Mouse (Mus musculus): Measurements from ENCODE around the gene Casc3. TPM values are rescaled to one million over a fixed set of nuclear protein-coding genes. Genes with fewer than 3 reads are reported as not detected.
A peak's percentile ranks its signal among the peaks of the same experiment; 100 is the strongest.

Casc3 gene
- polyA plus RNA-seq, 1 experiment from 2014 or later = 36.2 TPM

GRCm38 (mm10) chr11:98781851-98782512 lies 22.7 kb upstream of the Casc3 start:
- Histone ChIP-seq H3K4me2 (replicated peaks; ENCODE audit: low read depth, low read length) (peak overlapping the region; percentile 2; the same call in 1 of the 2 replicates), H3K9ac (replicated peaks; ENCODE audit: low read length) (peak overlapping the region; percentile 23), H3K9me3 (ENCODE audit: low read length) (no peaks in the 10 kb centered on the region), H3K27ac (ENCODE audit: low read length) (peak overlapping the region; percentile 99), H3K4me1 (ENCODE audit: insufficient read depth, low read length) (peaks cover 78% of the 10 kb centered on the region), H3K4me3 (ENCODE audit: low read length) (no peak overlapping the region), H3K27me3 (ENCODE audit: insufficient read depth, low read length) (no peaks in the 10 kb centered on the region), H3K36me3 (ENCODE audit: insufficient read depth, low read length) (no peaks in the 10 kb centered on the region)
- ATAC-seq (ENCODE audit: low FRiP score, low TSS enrichment) = 0 out of 2 replicates have a peak, but pooled peaks have one; percentile 8
- 17% methylated on average over 13 of the region's 14 CpGs for WGBS

GRCm38 (mm10) chr11:98782651-98783235 lies 22.0 kb upstream of the Casc3 start:
- H3K4me1 ChIP-seq (ENCODE audit: insufficient read depth, low read length) = peaks cover 76% of the 10 kb centered on the region
- 4% methylated on average over 17 of the region's 17 CpGs for WGBS
- no peaks in the 10 kb centered on the region for H3K36me3 ChIP-seq (ENCODE audit: insufficient read depth, low read length)
- H3K4me3 ChIP-seq (ENCODE audit: low read length) = peak overlapping the region; percentile 26; the same call in 1 of the 2 replicates
- H3K27ac ChIP-seq (ENCODE audit: low read length) = peak overlapping the region; percentile 99
- no peaks in the 10 kb centered on the region for H3K27me3 ChIP-seq (ENCODE audit: insufficient read depth, low read length)
- peak overlapping the region; percentile 51 for H3K4me2 ChIP-seq (replicated peaks; ENCODE audit: low read depth, low read length)
- H3K9me3 ChIP-seq (ENCODE audit: low read length) = no peaks in the 10 kb centered on the region
- ATAC-seq (ENCODE audit: low FRiP score, low TSS enrichment) = no peak
- peak overlapping the region; percentile 67 for H3K9ac ChIP-seq (replicated peaks; ENCODE audit: low read length)

- Histone ChIP-seq H3K36me3 (ENCODE audit: insufficient read depth, low read length) (no peaks in the 10 kb centered on the region), H3K9me3 (ENCODE audit: low read length) (no peaks in the 10 kb centered on the region), H3K4me3 (ENCODE audit: low read length) (peak overlapping the region; percentile 26), H3K4me2 (replicated peaks; ENCODE audit: low read depth, low read length) (peak overlapping the region; percentile 51), H3K9ac (replicated peaks; ENCODE audit: low read length) (peak overlapping the region; percentile 67), H3K4me1 (ENCODE audit: insufficient read depth, low read length) (peaks cover 72% of the 10 kb centered on the region), H3K27me3 (ENCODE audit: insufficient read depth, low read length) (no peaks in the 10 kb centered on the region), H3K27ac (ENCODE audit: low read length) (peak overlapping the region; percentile 99)
- under 1% methylated on average over 20 of the region's 20 CpGs for WGBS
- ATAC-seq (ENCODE audit: low FRiP score, low TSS enrichment) = peak; percentile 67
These were observed 21.4 kb upstream of the Casc3 start for GRCm38 (mm10) chr11:98783236-98783696.

GRCm38 (mm10) chr11:98784139-98784538 lies 20.6 kb upstream of the Casc3 start:
- peak overlapping the region; percentile 67; the same call in 1 of the 2 replicates for H3K9ac ChIP-seq (replicated peaks; ENCODE audit: low read length)
- no peak overlapping the region for H3K4me3 ChIP-seq (ENCODE audit: low read length)
- peak overlapping the region; percentile 99 for H3K27ac ChIP-seq (ENCODE audit: low read length)
- H3K4me1 ChIP-seq (ENCODE audit: insufficient read depth, low read length) = peaks cover 77% of the 10 kb centered on the region
- H3K4me2 ChIP-seq (replicated peaks; ENCODE audit: low read depth, low read length) = no peak overlapping the region
- 58% methylated on average over 4 of the region's 4 CpGs for WGBS
- ATAC-seq (ENCODE audit: low FRiP score, low TSS enrichment) = no peak
- H3K27me3 ChIP-seq (ENCODE audit: insufficient read depth, low read length) = no peaks in the 10 kb centered on the region
- no peaks in the 10 kb centered on the region for H3K9me3 ChIP-seq (ENCODE audit: low read length)
- no peaks in the 10 kb centered on the region for H3K36me3 ChIP-seq (ENCODE audit: insufficient read depth, low read length)

GRCm38 (mm10) chr11:98785214-98785613 lies 19.5 kb upstream of the Casc3 start:
- Histone ChIP-seq H3K4me1 (ENCODE audit: insufficient read depth, low read length) (peaks cover 81% of the 10 kb centered on the region), H3K27me3 (ENCODE audit: insufficient read depth, low read length) (no peaks in the 10 kb centered on the region), H3K36me3 (ENCODE audit: insufficient read depth, low read length) (no peaks in the 10 kb centered on the region), H3K9me3 (ENCODE audit: low read length) (no peaks in the 10 kb centered on the region), H3K4me3 (ENCODE audit: low read length) (no peak overlapping the region), H3K4me2 (replicated peaks; ENCODE audit: low read depth, low read length) (no peak overlapping the region), H3K27ac (ENCODE audit: low read length) (peak overlapping the region; percentile 95), H3K9ac (replicated peaks; ENCODE audit: low read length) (peak overlapping the region; percentile 20)
- 42% methylated on average over 10 of the region's 10 CpGs for WGBS
- ATAC-seq (ENCODE audit: low FRiP score, low TSS enrichment) = no peak

- no peaks in the 10 kb centered on the region for H3K9me3 ChIP-seq (ENCODE audit: low read length)
- H3K27me3 ChIP-seq (ENCODE audit: insufficient read depth, low read length) = no peaks in the 10 kb centered on the region
- peak overlapping the region; percentile 7; the same call in 1 of the 2 replicates for H3K4me3 ChIP-seq (ENCODE audit: low read length)
- H3K4me2 ChIP-seq (replicated peaks; ENCODE audit: low read depth, low read length) = peak overlapping the region; percentile 40
- peaks cover 75% of the 10 kb centered on the region for H3K4me1 ChIP-seq (ENCODE audit: insufficient read depth, low read length)
- WGBS = 3% methylated on average over 12 of the region's 12 CpGs
- no peaks in the 10 kb centered on the region for H3K36me3 ChIP-seq (ENCODE audit: insufficient read depth, low read length)
- peak overlapping the region; percentile 57 for H3K9ac ChIP-seq (replicated peaks; ENCODE audit: low read length)
- no peak for ATAC-seq (ENCODE audit: low FRiP score, low TSS enrichment)
- peak overlapping the region; percentile 95 for H3K27ac ChIP-seq (ENCODE audit: low read length)
These were observed 18.9 kb upstream of the Casc3 start for GRCm38 (mm10) chr11:98785772-98786281.

GRCm38 (mm10) chr11:98786359-98787214 lies 18.1 kb upstream of the Casc3 start:
- Histone ChIP-seq H3K4me3 (ENCODE audit: low read length) (peak overlapping the region; percentile 7), H3K4me1 (ENCODE audit: insufficient read depth, low read length) (peaks cover 67% of the 10 kb centered on the region)

GRCm38 (mm10) chr11:98787229-98787628 lies 17.5 kb upstream of the Casc3 start:
- H3K4me2 ChIP-seq (replicated peaks; ENCODE audit: low read depth, low read length) = peak overlapping the region; percentile 13; the same call in 1 of the 2 replicates
- no peaks in the 10 kb centered on the region for H3K9me3 ChIP-seq (ENCODE audit: low read length)
- H3K36me3 ChIP-seq (ENCODE audit: insufficient read depth, low read length) = no peaks in the 10 kb centered on the region
- no peaks in the 10 kb centered on the region for H3K27me3 ChIP-seq (ENCODE audit: insufficient read depth, low read length)
- H3K4me3 ChIP-seq (ENCODE audit: low read length) = no peak overlapping the region
- peak overlapping the region; percentile 95 for H3K27ac ChIP-seq (ENCODE audit: low read length)
- no peak for ATAC-seq (ENCODE audit: low FRiP score, low TSS enrichment)
- peaks cover 64% of the 10 kb centered on the region for H3K4me1 ChIP-seq (ENCODE audit: insufficient read depth, low read length)
- 30% methylated on average over 7 of the region's 7 CpGs for WGBS
- H3K9ac ChIP-seq (replicated peaks; ENCODE audit: low read length) = 0 out of 2 replicates have a peak overlapping the region, but pooled peaks have one; percentile 13

More at GRCm38 (mm10) chr11:98786359-98787214, 18.1 kb upstream of the Casc3 start:
- Histone ChIP-seq H3K9me3 (ENCODE audit: low read length) (no peaks in the 10 kb centered on the region), H3K36me3 (ENCODE audit: insufficient read depth, low read length) (no peaks in the 10 kb centered on the region), H3K27me3 (ENCODE audit: insufficient read depth, low read length) (no peaks in the 10 kb centered on the region), H3K4me2 (replicated peaks; ENCODE audit: low read depth, low read length) (peak overlapping the region; percentile 40), H3K27ac (ENCODE audit: low read length) (peak overlapping the region; percentile 95), H3K9ac (replicated peaks; ENCODE audit: low read length) (peak overlapping the region; percentile 57)
- peak; percentile 72 for ATAC-seq (ENCODE audit: low FRiP score, low TSS enrichment)
- WGBS = 2% methylated on average over 15 of the region's 15 CpGs

GRCm38 (mm10) chr11:98787691-98788090 lies 17.0 kb upstream of the Casc3 start:
- peaks cover 64% of the 10 kb centered on the region for H3K4me1 ChIP-seq (ENCODE audit: insufficient read depth, low read length)
- H3K27me3 ChIP-seq (ENCODE audit: insufficient read depth, low read length) = no peaks in the 10 kb centered on the region
- H3K9ac ChIP-seq (replicated peaks; ENCODE audit: low read length) = no peak overlapping the region
- no peaks in the 10 kb centered on the region for H3K9me3 ChIP-seq (ENCODE audit: low read length)
- H3K4me3 ChIP-seq (ENCODE audit: low read length) = no peak overlapping the region
- peak overlapping the region; percentile 95; the same call in 1 of the 2 replicates for H3K27ac ChIP-seq (ENCODE audit: low read length)
- ATAC-seq (ENCODE audit: low FRiP score, low TSS enrichment) = no peak
- H3K36me3 ChIP-seq (ENCODE audit: insufficient read depth, low read length) = no peaks in the 10 kb centered on the region
- WGBS = 97% methylated on average over 1 of the region's 1 CpGs
- no peak overlapping the region for H3K4me2 ChIP-seq (replicated peaks; ENCODE audit: low read depth, low read length)
